Mouse (Mus musculus): ENCODE data around the gene Ptcd1. TPM values are rescaled to one million over a fixed set of nuclear protein-coding genes. Genes with fewer than 3 reads are reported as not detected.
"Not testable (repeated sequence)": the region's sequence is repeated elsewhere in the genome, so short reads cannot be mapped to it uniquely, and the experiment has no call there.

Gene Ptcd1
- 16.8 and 21.6 TPM in 2 replicates for polyA plus RNA-seq (2014; fragmentation: Nextera tagmentation; extraction: Ambion mirVana)

DNA sequence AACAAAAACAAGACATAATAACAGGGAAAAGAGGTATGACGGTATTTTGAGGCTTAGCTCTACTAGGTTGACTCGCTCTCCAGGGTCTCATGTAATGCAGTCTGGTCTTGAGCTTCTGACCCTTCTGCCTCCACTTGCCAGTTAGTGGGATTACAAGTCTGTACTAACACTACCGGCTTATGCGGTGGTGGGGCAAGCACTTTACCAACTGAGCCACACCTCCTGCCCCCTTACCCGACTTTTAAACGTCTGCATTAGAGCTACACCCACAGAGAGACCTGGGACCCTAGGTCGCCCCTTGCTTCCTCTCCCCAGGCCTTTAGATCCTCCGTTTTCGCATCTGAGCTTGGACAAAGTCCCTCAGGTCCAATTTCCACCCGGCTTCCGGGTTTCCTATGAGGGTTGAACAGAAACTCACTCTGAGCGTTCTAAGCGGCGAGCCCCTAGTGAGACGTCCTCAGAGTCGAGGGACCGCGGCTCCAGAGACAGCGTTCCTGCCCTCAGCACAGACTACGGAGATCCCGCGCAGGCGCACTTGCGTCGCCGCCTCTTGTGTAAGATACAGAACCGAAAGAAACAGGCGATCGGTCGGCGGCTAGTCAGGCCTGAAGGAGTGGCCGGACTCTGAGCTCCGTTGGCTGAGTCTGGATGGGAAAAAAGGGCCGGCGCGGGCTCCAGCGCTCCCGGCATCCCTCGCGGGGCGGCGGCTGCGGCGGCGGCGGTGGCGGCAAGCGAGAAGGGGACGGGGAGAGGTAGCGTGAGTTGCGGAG is at the start of gene Ptcd1, which contains the start of gene Cpsf4:
Gene Ptcd1, minus strand, starts transcription at position 573 of the 770 bp plus-strand sequence.
Gene Cpsf4, plus strand, starts transcription at position 678 of the 770 bp plus-strand sequence.
- peak within 1 kb of the TSS; percentile 77 for H3K27ac ChIP-seq (ENCODE audit: low read depth, low read length)
- H3K4me1 ChIP-seq (ENCODE audit: control insufficient read depth, insufficient read depth, low read length): peaks cover 15% of the 10 kb centered on the region
- DNase-seq (ENCODE audit: low spot score) (peak; percentile 100), ATAC-seq (peak; percentile 97)
- H3K9ac ChIP-seq (ENCODE audit: low read length): peak within 1 kb of the TSS; percentile 93
- H3K4me2 ChIP-seq (ENCODE audit: low read length): peak within 1 kb of the TSS; percentile 91
- H3K9me3 ChIP-seq (replicated peaks; ENCODE audit: control insufficient read depth, low read length): no peaks in the 10 kb centered on the region
- H3K4me3 ChIP-seq (ENCODE audit: low read depth, low read length): peak within 1 kb of the TSS; percentile 88
- H3K36me3 ChIP-seq (ENCODE audit: control insufficient read depth, insufficient read depth, low read length): peaks cover 44% of the 10 kb centered on the region
- no peaks in the 10 kb centered on the region for H3K27me3 ChIP-seq (replicated peaks; ENCODE audit: control insufficient read depth, insufficient read depth, low read length)
- under 1% methylated on average over 43 of the region's 51 CpGs for WGBS

DNA sequence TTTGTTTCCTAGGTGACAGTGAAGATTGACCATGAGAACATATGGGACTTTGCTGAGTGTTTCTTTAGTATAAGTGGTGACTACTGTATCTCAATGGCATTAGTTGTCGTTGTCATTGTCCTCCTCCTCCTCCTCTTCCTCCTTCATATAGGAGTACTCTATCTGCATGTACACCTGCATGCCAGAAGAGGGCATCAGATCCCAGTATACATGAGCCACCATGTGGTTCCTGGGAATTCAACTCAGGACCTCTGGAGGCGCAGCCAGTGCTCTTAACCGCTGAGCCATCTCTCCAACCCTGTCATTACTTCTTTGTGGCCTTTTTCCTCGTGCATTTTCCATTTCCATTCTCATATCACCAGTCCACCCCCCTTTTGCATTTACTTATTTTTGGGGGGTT is 47.8 kb upstream of the Ptcd1 start:
- H3K27me3 ChIP-seq (replicated peaks; ENCODE audit: control insufficient read depth, insufficient read depth, low read length): no peaks in the 10 kb centered on the region
- H3K9ac ChIP-seq (ENCODE audit: low read length): no peak overlapping the region
- peaks cover 40% of the 10 kb centered on the region for H3K36me3 ChIP-seq (ENCODE audit: control insufficient read depth, insufficient read depth, low read length)
- 73% methylated on average over 4 of the region's 4 CpGs for WGBS
- no peak overlapping the region for H3K27ac ChIP-seq (ENCODE audit: low read depth, low read length)
- H3K4me1 ChIP-seq (ENCODE audit: control insufficient read depth, insufficient read depth, low read length): no peaks in the 10 kb centered on the region
- ATAC-seq: no peak
- no peaks in the 10 kb centered on the region for H3K9me3 ChIP-seq (replicated peaks; ENCODE audit: control insufficient read depth, low read length)
- DNase-seq (ENCODE audit: low spot score): no peak
- H3K4me2 ChIP-seq (ENCODE audit: low read length): no peak overlapping the region
- H3K4me3 ChIP-seq (ENCODE audit: low read depth, low read length): no peak overlapping the region

DNA sequence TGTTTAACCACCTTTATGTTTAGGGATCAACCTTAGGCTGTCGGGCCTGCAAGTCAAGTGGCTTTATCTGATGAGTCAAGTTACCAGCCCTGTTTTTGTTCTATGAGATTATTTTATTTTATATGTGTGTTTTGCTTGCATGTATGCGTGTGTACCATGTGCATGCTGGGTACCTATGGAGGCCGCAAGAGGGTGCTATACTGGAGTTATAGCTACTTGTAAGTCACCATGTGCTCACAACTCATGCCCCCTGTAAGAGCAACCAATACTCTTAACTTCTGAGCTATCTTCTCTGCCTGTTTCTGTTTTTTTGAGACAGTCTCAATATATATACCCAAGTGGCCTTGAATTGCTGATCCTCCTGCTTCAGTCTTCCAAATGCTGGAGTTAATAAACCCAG is 46.6 kb upstream of the Ptcd1 start:
- H3K9ac ChIP-seq (ENCODE audit: low read length): no peak overlapping the region
- H3K4me3 ChIP-seq (ENCODE audit: low read depth, low read length): no peak overlapping the region
- DNase-seq (ENCODE audit: low spot score) (no peak), ATAC-seq (no peak)
- H3K4me2 ChIP-seq (ENCODE audit: low read length): no peak overlapping the region
- H3K27ac ChIP-seq (ENCODE audit: low read depth, low read length): no peak overlapping the region
- peaks cover 30% of the 10 kb centered on the region for H3K36me3 ChIP-seq (ENCODE audit: control insufficient read depth, insufficient read depth, low read length)
- H3K27me3 ChIP-seq (replicated peaks; ENCODE audit: control insufficient read depth, insufficient read depth, low read length): no peaks in the 10 kb centered on the region
- H3K4me1 ChIP-seq (ENCODE audit: control insufficient read depth, insufficient read depth, low read length): no peaks in the 10 kb centered on the region
- no peaks in the 10 kb centered on the region for H3K9me3 ChIP-seq (replicated peaks; ENCODE audit: control insufficient read depth, low read length)
- 95% methylated on average over 3 of the region's 3 CpGs for WGBS

DNA sequence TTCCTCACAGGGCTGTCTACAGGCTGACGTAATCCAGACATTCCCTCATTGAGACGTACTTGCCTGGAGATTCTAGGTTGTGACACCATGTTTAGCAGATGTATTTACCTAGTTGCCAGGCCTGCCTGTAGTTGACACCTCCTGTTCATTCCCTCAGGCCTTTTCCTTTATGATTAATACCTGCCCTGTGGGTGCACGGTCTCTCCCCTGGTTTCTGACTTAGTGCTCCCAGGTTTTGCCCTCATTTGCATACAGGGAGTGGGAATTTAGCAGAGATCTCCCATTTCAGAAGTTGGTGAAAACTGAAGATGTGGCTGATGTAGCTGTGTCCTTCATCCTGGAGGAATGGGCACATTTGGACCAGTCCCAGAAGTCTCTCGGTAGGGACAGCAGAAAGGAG is 45.3 kb upstream of the Ptcd1 start:
- no peak overlapping the region for H3K4me2 ChIP-seq (ENCODE audit: low read length)
- no peak overlapping the region for H3K4me3 ChIP-seq (ENCODE audit: low read depth, low read length)
- H3K9me3 ChIP-seq (replicated peaks; ENCODE audit: control insufficient read depth, low read length): no peaks in the 10 kb centered on the region
- no peaks in the 10 kb centered on the region for H3K27me3 ChIP-seq (replicated peaks; ENCODE audit: control insufficient read depth, insufficient read depth, low read length)
- ATAC-seq (no peak), DNase-seq (ENCODE audit: low spot score) (no peak)
- H3K36me3 ChIP-seq (ENCODE audit: control insufficient read depth, insufficient read depth, low read length): peaks cover 23% of the 10 kb centered on the region
- no peaks in the 10 kb centered on the region for H3K4me1 ChIP-seq (ENCODE audit: control insufficient read depth, insufficient read depth, low read length)
- no peak overlapping the region for H3K27ac ChIP-seq (ENCODE audit: low read depth, low read length)
- WGBS: 94% methylated on average over 4 of the region's 4 CpGs
- H3K9ac ChIP-seq (ENCODE audit: low read length): no peak overlapping the region

DNA sequence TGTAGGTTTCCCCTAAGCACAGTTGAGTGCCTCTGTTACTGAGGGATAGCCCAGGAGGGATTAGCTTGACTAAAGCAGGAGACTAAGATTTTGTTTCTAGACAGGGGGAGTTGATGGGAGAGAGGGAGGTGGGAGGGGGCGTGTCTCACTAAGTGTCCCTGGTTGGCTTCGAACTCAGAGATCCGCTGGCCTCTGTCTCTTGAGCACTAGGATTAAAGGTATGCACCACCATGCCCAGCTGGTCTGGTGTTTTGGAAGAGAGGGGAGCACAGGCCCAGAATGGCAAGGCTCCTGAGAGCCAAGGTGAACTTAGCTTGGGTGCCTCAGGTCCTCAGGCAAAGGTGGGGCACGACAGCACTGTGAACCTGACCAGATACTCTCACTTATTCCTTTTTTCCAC is 44.4 kb upstream of the Ptcd1 start:
- Histone ChIP-seq H3K4me1 (ENCODE audit: control insufficient read depth, insufficient read depth, low read length) (no peaks in the 10 kb centered on the region), H3K9me3 (replicated peaks; ENCODE audit: control insufficient read depth, low read length) (no peaks in the 10 kb centered on the region), H3K4me3 (ENCODE audit: low read depth, low read length) (no peak overlapping the region), H3K36me3 (ENCODE audit: control insufficient read depth, insufficient read depth, low read length) (peaks cover 23% of the 10 kb centered on the region), H3K9ac (ENCODE audit: low read length) (no peak overlapping the region), H3K4me2 (ENCODE audit: low read length) (no peak overlapping the region), H3K27me3 (replicated peaks; ENCODE audit: control insufficient read depth, insufficient read depth, low read length) (no peaks in the 10 kb centered on the region), H3K27ac (ENCODE audit: low read depth, low read length) (no peak overlapping the region)
- WGBS: 97% methylated on average over 4 of the region's 4 CpGs
- ATAC-seq (no peak), DNase-seq (ENCODE audit: low spot score) (no peak)

DNA sequence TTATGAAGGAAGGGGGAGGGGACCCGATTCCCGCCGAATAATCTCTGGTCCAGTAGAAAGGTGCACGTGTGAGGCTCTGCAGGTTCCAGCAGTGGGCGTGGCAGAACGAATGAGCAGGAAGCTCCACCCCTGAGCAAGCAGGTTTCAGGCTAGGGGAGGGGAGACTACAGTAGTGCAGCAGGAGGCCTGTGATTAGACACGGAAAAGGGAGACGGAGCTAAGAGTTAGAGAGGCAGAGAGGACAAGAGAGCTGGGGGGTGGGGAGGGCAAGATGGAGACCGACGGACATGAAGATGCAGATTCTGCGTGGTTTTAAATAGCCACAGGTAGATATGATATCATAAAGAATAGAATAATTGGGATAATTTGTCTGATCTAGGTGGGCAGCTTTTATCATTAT is 41.5 kb upstream of the Ptcd1 start:
- H3K27ac ChIP-seq (ENCODE audit: low read depth, low read length); H3K4me2 ChIP-seq (ENCODE audit: low read length); H3K9ac ChIP-seq (ENCODE audit: low read length); H3K27me3 ChIP-seq (replicated peaks; ENCODE audit: control insufficient read depth, insufficient read depth, low read length); DNase-seq (ENCODE audit: low spot score); ATAC-seq; H3K9me3 ChIP-seq (replicated peaks; ENCODE audit: control insufficient read depth, low read length); H3K4me3 ChIP-seq (ENCODE audit: low read depth, low read length): not testable (repeated sequence)
- Histone ChIP-seq H3K36me3 (ENCODE audit: control insufficient read depth, insufficient read depth, low read length) (peaks cover 16% of the 10 kb centered on the region), H3K4me1 (ENCODE audit: control insufficient read depth, insufficient read depth, low read length) (peaks cover 11% of the 10 kb centered on the region)
- WGBS: 59% methylated on average over 11 of the region's 11 CpGs

DNA sequence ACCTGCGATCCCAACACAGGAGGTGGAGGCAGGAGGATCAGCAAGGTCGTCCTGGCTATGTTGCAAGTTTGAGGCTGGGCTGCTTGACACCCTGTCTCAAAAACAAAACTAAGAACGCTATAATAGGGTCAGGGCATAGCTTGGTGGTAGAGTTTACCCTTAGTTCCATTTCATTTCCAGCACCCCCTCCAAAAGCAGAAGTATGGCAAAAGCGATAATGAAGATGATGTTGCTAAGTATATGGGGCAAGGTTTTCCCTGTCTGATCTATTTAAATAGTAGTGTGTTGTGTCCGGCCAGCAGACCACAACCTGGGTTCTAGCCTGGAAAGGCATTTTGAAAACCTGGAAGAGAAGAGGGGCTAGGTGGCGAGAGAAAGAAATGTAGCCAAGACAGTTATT is 41.0 kb upstream of the Ptcd1 start:
- DNase-seq (ENCODE audit: low spot score) (no peak), ATAC-seq (no peak)
- peaks cover 13% of the 10 kb centered on the region for H3K36me3 ChIP-seq (ENCODE audit: control insufficient read depth, insufficient read depth, low read length)
- no peak overlapping the region for H3K4me2 ChIP-seq (ENCODE audit: low read length)
- no peak overlapping the region for H3K4me3 ChIP-seq (ENCODE audit: low read depth, low read length)
- H3K4me1 ChIP-seq (ENCODE audit: control insufficient read depth, insufficient read depth, low read length): peaks cover 11% of the 10 kb centered on the region
- no peaks in the 10 kb centered on the region for H3K9me3 ChIP-seq (replicated peaks; ENCODE audit: control insufficient read depth, low read length)
- H3K27me3 ChIP-seq (replicated peaks; ENCODE audit: control insufficient read depth, insufficient read depth, low read length): no peaks in the 10 kb centered on the region
- H3K27ac ChIP-seq (ENCODE audit: low read depth, low read length): no peak overlapping the region
- H3K9ac ChIP-seq (ENCODE audit: low read length): no peak overlapping the region
- WGBS: 91% methylated on average over 6 of the region's 6 CpGs

DNA sequence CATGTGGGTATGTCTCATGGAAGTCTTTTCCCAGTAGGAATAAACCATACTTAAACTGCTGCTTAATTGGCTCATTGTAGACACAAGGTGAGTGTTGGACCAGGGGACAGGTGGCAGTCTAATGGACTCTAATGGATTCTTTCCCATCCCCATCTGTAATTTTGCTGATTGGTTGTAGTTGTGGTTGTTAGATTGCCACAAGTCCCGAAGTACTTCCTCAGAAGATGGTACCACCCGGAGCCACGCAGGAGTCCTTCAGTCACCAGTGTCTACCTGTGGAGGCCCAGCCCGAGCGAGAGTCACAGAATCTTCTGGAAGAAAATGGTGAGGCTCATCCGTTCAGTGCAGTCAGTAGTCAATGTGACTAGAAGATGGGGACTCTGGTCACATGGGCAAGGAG is 40.5 kb upstream of the Ptcd1 start:
- H3K4me3 ChIP-seq (ENCODE audit: low read depth, low read length): no peak overlapping the region
- peaks cover 11% of the 10 kb centered on the region for H3K4me1 ChIP-seq (ENCODE audit: control insufficient read depth, insufficient read depth, low read length)
- no peak overlapping the region for H3K9ac ChIP-seq (ENCODE audit: low read length)
- WGBS: 95% methylated on average over 6 of the region's 6 CpGs
- H3K27me3 ChIP-seq (replicated peaks; ENCODE audit: control insufficient read depth, insufficient read depth, low read length): no peaks in the 10 kb centered on the region
- no peak for ATAC-seq
- peaks cover 11% of the 10 kb centered on the region for H3K36me3 ChIP-seq (ENCODE audit: control insufficient read depth, insufficient read depth, low read length)
- H3K4me2 ChIP-seq (ENCODE audit: low read length): no peak overlapping the region
- no peak overlapping the region for H3K27ac ChIP-seq (ENCODE audit: low read depth, low read length)
- no peak for DNase-seq (ENCODE audit: low spot score)
- no peaks in the 10 kb centered on the region for H3K9me3 ChIP-seq (replicated peaks; ENCODE audit: control insufficient read depth, low read length)

DNA sequence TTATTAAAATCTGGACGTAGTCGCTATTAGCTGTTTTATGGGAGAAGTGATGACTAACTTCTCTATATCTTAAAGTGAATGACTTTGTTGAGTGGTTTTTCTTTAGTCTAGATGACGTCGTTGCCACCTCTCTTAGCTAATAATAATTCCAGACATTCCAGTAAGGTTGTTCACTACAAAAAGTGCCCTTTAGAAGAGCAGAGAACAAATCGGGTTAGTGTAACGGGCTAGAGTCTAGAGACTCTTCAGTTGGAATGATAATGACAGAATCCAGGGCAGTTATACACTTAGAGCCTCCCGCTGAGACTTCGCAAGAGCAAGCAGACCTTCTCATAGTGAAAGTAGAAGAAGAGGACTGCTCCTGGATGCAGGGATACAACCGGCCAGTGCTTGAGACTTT is 38.1 kb upstream of the Ptcd1 start:
- WGBS: 27% methylated on average over 9 of the region's 9 CpGs
- no peaks in the 10 kb centered on the region for H3K27me3 ChIP-seq (replicated peaks; ENCODE audit: control insufficient read depth, insufficient read depth, low read length)
- H3K36me3 ChIP-seq (ENCODE audit: control insufficient read depth, insufficient read depth, low read length): no peaks in the 10 kb centered on the region
- peak overlapping the region; percentile 57 for H3K4me3 ChIP-seq (ENCODE audit: low read depth, low read length)
- no peak overlapping the region for H3K27ac ChIP-seq (ENCODE audit: low read depth, low read length)
- no peak for ATAC-seq
- peaks cover 18% of the 10 kb centered on the region for H3K4me1 ChIP-seq (ENCODE audit: control insufficient read depth, insufficient read depth, low read length)
- no peak for DNase-seq (ENCODE audit: low spot score)
- no peaks in the 10 kb centered on the region for H3K9me3 ChIP-seq (replicated peaks; ENCODE audit: control insufficient read depth, low read length)
- H3K9ac ChIP-seq (ENCODE audit: low read length): peak overlapping the region; percentile 71
- peak overlapping the region; percentile 67 for H3K4me2 ChIP-seq (ENCODE audit: low read length)

Data from forebrain, embryonic 14.5 days (tissue).